Mouse (Mus musculus) heart, embryonic 11.5 days (tissue): Measurements from ENCODE around the gene Mthfsd. TPM values are rescaled to one million over a fixed set of nuclear protein-coding genes. Genes with fewer than 3 reads are reported as not detected.
A peak's percentile ranks its signal among the peaks of the same experiment; 100 is the strongest.

ENCODE experiments used
- ATAC-seq: fragments of 200-750 bp; cut with Nextera tagmentation; replicated peaks from 2 replicates; pipeline ENCODE4 v1.8.0; 2017; ENCODE audit warnings: moderate library complexity; ENCODE audit not compliant: insufficient number of reproducible peaks, low FRiP score, low TSS enrichment
- H3K27ac ChIP-seq: fragments of 300-500 bp; sonication (generic); 2 replicates; pipeline ENCODE4 v1.5.1; 2014; ENCODE audit warnings: mild to moderate bottlenecking, low read depth, low read length
- H3K27me3 ChIP-seq: fragments of 300-500 bp; sonication (generic); 2 replicates; pipeline ENCODE4 v1.6.1; 2014; ENCODE audit warnings: mild to moderate bottlenecking, low read length, mixed read lengths; ENCODE audit not compliant: control insufficient read depth, insufficient read depth
- H3K36me3 ChIP-seq: fragments of 300-500 bp; sonication (generic); 2 replicates; pipeline ENCODE4 v1.6.1; 2014; ENCODE audit warnings: mild to moderate bottlenecking, low read length, moderate library complexity, mixed read lengths; ENCODE audit not compliant: control insufficient read depth, insufficient read depth
- H3K4me1 ChIP-seq: fragments of 300-500 bp; sonication (generic); 2 replicates; pipeline ENCODE4 v1.6.1; 2014; ENCODE audit warnings: low read length; ENCODE audit not compliant: control insufficient read depth, insufficient read depth
- H3K4me2 ChIP-seq: fragments of 300-500 bp; sonication (generic); 2 replicates; pipeline ENCODE4 v1.6.1; 2014; ENCODE audit warnings: mild to moderate bottlenecking, moderate library complexity
- H3K4me3 ChIP-seq: fragments of 300-500 bp; sonication (generic); 2 replicates; pipeline ENCODE4 v1.5.1; 2014; ENCODE audit warnings: low read depth, low read length
- H3K9ac ChIP-seq: fragments of 300-500 bp; sonication (generic); 2 replicates; pipeline ENCODE4 v1.6.1; 2014; ENCODE audit warnings: mild to moderate bottlenecking, low read depth, low read length, moderate library complexity
- H3K9me3 ChIP-seq: fragments of 300-500 bp; sonication (generic); replicated peaks from 2 replicates; pipeline ENCODE4 v1.6.1; 2016; ENCODE audit warnings: low read length; ENCODE audit not compliant: control insufficient read depth
- WGBS: fragments of 180-500 bp; shearing (Covaris S2); extraction: QIAGEN DNeasy Blood & Tissue Kit; methylation state at CpG from one replicate; pipeline ENCODE4 v1.1.7; 2014; ENCODE audit not compliant: insufficient replicate concordance; 5-methylcytosine and 5-hydroxymethylcytosine counted together
- polyA plus RNA-seq: library from polyadenylated mRNA; unstranded; fragments of >200 nt; fragmentation: Nextera tagmentation; extraction: Ambion mirVana; gene quantifications from 2 replicates; pipeline ENCODE4 v1.2.1, GENCODE M21; 2014

Gene Mthfsd
- polyA plus RNA-seq, 1 experiment from 2014 or later: 45.1 TPM

DNA sequence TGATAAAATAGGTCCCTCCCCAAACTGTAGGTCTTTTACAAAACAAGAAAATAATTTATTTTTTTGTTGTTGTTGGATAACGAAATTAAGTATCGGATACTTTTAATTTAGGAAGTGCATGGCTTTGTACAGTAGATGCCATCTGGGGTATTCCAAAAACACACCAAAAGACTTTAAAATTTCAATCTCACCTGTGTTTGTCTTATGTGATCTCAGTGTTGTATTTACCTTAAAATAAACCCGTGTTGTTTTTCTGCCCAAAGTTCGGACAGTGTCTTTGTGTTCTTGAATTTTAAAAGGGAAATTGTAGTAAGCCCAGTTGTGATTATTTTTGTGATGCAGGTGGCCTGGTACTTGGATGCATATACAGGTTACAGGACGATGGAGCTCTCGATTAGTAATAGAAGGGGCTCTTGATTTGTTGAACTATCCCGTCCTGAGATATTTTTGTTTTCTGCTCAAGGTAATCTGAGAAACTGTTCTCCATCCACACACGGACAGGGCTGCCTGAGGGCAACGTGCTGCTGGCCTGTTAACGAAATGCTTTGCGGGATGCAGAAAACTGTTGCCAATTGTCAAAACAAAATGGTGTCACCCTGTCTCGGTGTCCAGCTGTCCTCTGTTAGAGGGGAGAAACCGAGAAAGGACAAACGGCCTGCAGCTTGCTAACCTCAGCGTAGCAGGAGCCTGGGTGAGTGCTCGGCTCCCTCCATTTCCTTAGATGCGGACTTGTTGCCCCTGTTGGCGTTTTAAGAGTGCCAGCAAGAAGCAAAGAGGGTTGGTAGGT lies 10.6 kb upstream of the Mthfsd start:
- no peak for ATAC-seq
- 3% methylated on average over 18 of the region's 18 CpGs for WGBS
- Histone ChIP-seq H3K9me3 (no peaks in the 10 kb centered on the region), H3K4me3 (peak overlapping the region; percentile 75), H3K27me3 (peaks cover 81% of the 10 kb centered on the region), H3K4me2 (peak overlapping the region; percentile 91), H3K4me1 (peaks cover 9% of the 10 kb centered on the region), H3K36me3 (no peaks in the 10 kb centered on the region), H3K27ac (peak overlapping the region; percentile 97), H3K9ac (peak overlapping the region; percentile 86)

DNA sequence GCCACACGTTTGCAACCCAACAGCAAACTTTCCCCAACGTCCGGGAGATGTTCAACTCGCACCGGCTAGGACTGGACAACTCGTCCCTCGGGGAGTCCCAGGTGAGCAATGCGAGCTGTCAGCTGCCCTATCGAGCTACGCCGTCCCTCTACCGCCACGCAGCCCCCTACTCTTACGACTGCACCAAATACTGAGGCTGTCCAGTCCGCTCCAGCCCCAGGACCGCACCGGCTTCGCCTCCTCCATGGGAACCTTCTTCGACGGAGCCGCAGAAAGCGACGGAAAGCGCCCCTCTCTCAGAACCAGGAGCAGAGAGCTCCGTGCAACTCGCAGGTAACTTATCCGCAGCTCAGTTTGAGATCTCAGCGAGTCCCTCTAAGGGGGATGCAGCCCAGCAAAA lies 9.7 kb upstream of the Mthfsd start:
- H3K9me3 ChIP-seq: no peaks in the 10 kb centered on the region
- H3K36me3 ChIP-seq: no peaks in the 10 kb centered on the region
- WGBS: under 1% methylated on average over 28 of the region's 28 CpGs
- H3K9ac ChIP-seq: peak overlapping the region; percentile 86
- H3K27ac ChIP-seq: peak overlapping the region; percentile 97
- no peak for ATAC-seq
- H3K27me3 ChIP-seq: peaks cover 81% of the 10 kb centered on the region
- H3K4me1 ChIP-seq: peaks cover 13% of the 10 kb centered on the region
- H3K4me2 ChIP-seq: peak overlapping the region; percentile 91
- peak overlapping the region; percentile 75 for H3K4me3 ChIP-seq

DNA sequence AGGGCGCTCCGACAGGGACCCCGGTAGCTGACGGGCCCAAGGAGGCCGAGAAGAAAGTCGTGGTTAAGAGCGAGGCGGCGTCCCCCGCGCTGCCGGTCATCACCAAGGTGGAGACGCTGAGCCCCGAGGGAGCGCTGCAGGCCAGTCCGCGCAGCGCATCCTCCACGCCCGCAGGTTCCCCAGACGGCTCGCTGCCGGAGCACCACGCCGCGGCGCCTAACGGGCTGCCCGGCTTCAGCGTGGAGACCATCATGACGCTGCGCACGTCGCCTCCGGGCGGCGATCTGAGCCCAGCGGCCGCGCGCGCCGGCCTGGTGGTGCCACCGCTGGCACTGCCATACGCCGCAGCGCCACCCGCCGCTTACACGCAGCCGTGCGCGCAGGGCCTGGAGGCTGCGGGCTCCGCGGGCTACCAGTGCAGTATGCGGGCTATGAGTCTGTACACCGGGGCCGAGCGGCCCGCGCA lies 9.0 kb upstream of the Mthfsd start:
- H3K4me1 ChIP-seq: peaks cover 13% of the 10 kb centered on the region
- H3K4me3 ChIP-seq: peak overlapping the region; percentile 75
- H3K4me2 ChIP-seq: peak overlapping the region; percentile 91
- WGBS: under 1% methylated on average over 62 of the region's 62 CpGs
- peaks cover 80% of the 10 kb centered on the region for H3K27me3 ChIP-seq
- ATAC-seq: no peak
- no peaks in the 10 kb centered on the region for H3K9me3 ChIP-seq
- no peaks in the 10 kb centered on the region for H3K36me3 ChIP-seq
- peak overlapping the region; percentile 97 for H3K27ac ChIP-seq
- peak overlapping the region; percentile 86 for H3K9ac ChIP-seq

DNA sequence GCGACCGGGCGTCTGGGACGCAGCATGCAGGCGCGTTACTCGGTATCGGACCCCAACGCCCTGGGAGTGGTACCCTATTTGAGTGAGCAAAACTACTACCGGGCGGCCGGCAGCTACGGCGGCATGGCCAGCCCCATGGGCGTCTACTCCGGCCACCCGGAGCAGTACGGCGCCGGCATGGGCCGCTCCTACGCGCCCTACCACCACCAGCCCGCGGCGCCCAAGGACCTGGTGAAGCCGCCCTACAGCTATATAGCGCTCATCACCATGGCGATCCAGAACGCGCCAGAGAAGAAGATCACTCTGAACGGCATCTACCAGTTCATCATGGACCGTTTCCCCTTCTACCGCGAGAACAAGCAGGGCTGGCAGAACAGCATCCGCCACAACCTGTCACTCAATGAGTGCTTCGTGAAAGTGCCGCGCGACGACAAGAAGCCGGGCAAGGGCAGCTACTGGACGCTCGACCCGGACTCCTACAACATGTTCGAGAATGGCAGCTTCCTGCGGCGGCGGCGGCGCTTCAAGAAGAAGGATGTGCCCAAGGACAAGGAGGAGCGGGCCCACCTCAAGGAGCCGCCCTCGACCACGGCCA lies 8.5 kb upstream of the Mthfsd start:
- ATAC-seq: peak; percentile 55; the same call in 1 of the 2 replicates
- peak overlapping the region; percentile 86 for H3K9ac ChIP-seq

DNA sequence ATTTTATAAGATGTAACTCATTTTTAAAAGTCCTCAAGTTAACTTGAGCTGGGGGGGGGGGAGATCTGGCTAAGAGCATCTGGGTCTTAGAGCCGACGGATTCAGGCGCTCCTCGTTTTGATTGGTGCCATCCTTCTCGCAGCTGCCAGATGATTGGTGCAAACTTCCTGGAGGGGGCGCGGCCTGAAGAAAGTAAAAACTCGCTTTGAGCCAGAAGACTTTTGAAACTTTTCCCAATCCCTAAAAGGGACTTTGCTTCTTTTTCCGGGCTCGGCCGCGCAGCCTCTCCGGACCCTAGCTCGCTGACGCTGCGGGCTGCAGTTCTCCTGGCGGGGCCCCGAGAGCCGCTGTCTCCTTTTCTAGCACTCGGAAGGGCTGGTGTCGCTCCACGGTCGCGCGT lies 7.8 kb upstream of the Mthfsd start, which contains the start of gene Foxc2:
Gene Foxc2 (plus strand): TSS at position 224 of the 400 bp plus-strand sequence.
- Histone ChIP-seq H3K4me3 (peak within 1 kb of the TSS; percentile 75), H3K36me3 (no peaks in the 10 kb centered on the region), H3K27ac (peak within 1 kb of the TSS; percentile 97), H3K4me2 (peak within 1 kb of the TSS; percentile 91), H3K9me3 (no peaks in the 10 kb centered on the region), H3K27me3 (peaks cover 68% of the 10 kb centered on the region), H3K9ac (peak within 1 kb of the TSS; percentile 86), H3K4me1 (peaks cover 13% of the 10 kb centered on the region)
- peak; percentile 49; the same call in 1 of the 2 replicates for ATAC-seq
- under 1% methylated on average over 25 of the region's 25 CpGs for WGBS

More for the DNA sequence above, 8.5 kb upstream of the Mthfsd start:
- peaks cover 75% of the 10 kb centered on the region for H3K27me3 ChIP-seq
- H3K4me2 ChIP-seq: peak overlapping the region; percentile 91
- peak overlapping the region; percentile 75 for H3K4me3 ChIP-seq
- H3K9me3 ChIP-seq: no peaks in the 10 kb centered on the region
- WGBS: under 1% methylated on average over 55 of the region's 55 CpGs
- H3K36me3 ChIP-seq: no peaks in the 10 kb centered on the region
- H3K27ac ChIP-seq: peak overlapping the region; percentile 97
- peaks cover 13% of the 10 kb centered on the region for H3K4me1 ChIP-seq

DNA sequence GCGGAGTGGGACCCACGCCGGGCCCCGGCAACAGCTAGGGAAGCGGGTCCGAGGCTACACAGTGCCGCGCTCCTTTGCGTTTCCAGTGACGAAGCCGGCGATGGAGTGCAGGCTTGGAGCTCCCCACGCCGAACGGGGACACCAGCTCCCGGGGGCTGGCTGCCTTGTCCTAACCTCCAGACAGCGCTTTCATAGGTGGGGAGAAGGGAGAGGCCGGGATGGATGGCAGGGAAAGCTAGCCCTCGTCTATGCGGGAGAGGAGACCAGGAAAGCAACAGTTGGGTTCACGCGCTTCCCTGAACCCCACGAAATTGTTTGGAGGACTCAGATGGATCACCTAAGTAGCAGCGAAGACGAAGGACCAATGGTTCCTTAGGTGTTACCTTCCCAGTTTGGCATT lies 6.9 kb upstream of the Mthfsd start:
- peak overlapping the region; percentile 91 for H3K4me2 ChIP-seq
- WGBS: 3% methylated on average over 25 of the region's 25 CpGs
- no peaks in the 10 kb centered on the region for H3K9me3 ChIP-seq
- no peak for ATAC-seq
- peaks cover 13% of the 10 kb centered on the region for H3K4me1 ChIP-seq
- peak overlapping the region; percentile 59 for H3K9ac ChIP-seq
- H3K4me3 ChIP-seq: peak overlapping the region; percentile 35
- no peak overlapping the region for H3K27ac ChIP-seq
- H3K36me3 ChIP-seq: no peaks in the 10 kb centered on the region
- peaks cover 60% of the 10 kb centered on the region for H3K27me3 ChIP-seq

DNA sequence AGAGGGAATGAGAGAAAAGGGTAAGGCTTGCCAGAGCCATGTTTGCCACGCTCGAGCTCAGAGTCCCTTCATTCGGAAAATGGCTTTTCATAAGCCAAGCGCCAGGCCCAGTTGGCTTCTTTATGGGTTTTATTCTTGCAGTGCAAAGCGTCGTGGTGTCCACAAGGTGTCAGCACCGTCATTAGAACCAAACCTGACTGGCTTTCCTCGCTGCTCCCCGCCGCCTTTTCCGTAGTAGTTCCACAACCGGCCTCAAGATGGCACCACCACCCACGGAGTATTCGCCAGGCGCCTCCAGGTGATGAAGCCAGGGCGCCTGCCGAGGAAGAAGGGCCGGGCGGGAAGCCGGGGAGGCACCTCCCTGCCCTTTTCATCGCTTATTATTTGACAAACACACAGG lies 5.1 kb upstream of the Mthfsd start:
- peak overlapping the region; percentile 33 for H3K4me2 ChIP-seq
- H3K4me1 ChIP-seq: peaks cover 16% of the 10 kb centered on the region
- H3K9ac ChIP-seq: no peak overlapping the region
- no peaks in the 10 kb centered on the region for H3K36me3 ChIP-seq
- H3K27me3 ChIP-seq: peaks cover 47% of the 10 kb centered on the region
- no peaks in the 10 kb centered on the region for H3K9me3 ChIP-seq
- H3K4me3 ChIP-seq: no peak overlapping the region
- 2% methylated on average over 21 of the region's 21 CpGs for WGBS
- ATAC-seq: no peak
- no peak overlapping the region for H3K27ac ChIP-seq

DNA sequence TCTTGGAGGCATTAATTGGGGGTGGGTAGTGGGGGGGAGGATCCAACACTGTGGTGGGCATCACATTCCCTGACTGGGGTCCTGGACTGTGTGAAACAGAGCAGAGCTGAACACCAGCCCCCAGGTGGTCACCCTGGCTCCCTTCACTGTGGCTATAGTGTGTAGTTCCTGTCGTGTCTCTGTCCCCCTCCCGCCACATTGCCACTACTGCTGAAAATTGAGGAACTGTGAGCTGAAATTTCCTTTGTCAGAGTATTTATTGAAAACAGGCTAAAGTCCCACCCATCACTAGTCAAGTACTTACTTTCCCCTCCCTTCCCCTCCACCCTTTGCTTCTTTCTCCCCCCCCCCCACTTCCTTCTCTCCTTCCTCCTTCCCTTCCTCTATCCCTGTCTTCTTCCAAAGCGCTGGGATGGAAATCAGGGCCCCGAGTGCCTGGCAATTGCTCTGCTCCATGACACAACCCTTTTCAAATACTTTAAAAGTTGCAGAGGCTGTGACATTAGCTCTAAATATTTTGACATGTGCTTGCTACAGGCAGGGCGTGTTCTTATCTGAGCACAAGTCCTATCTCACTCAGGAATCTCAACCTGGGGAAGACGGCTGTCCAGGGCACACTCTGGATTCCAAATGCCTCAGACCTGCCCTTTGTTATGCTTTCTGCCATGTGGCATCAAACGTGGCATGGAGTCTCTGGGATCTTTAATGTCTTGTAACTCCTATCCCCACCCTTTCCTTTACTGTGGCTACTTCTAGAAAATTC lies 3.1 kb upstream of the Mthfsd start:
- no peak overlapping the region for H3K9ac ChIP-seq
- peaks cover 28% of the 10 kb centered on the region for H3K27me3 ChIP-seq
- H3K4me1 ChIP-seq: peaks cover 14% of the 10 kb centered on the region
- H3K4me2 ChIP-seq: no peak overlapping the region
- H3K4me3 ChIP-seq: no peak overlapping the region
- no peaks in the 10 kb centered on the region for H3K36me3 ChIP-seq
- ATAC-seq: no peak
- no peaks in the 10 kb centered on the region for H3K9me3 ChIP-seq
- H3K27ac ChIP-seq: no peak overlapping the region
- 32% methylated on average over 7 of the region's 7 CpGs for WGBS
